Mouse (Mus musculus): ENCODE results near the gene Wdr13. TPM values are rescaled to one million over a fixed set of nuclear protein-coding genes. Genes with fewer than 3 reads are reported as not detected.

Wdr13 gene
- polyA plus RNA-seq, 1 experiment from 2014 or later, result 65.5 TPM

- peak overlapping the region; percentile 57 for H3K4me3 ChIP-seq
- peak; percentile 28; the same call in 1 of the 2 replicates for ATAC-seq (ENCODE audit: low FRiP score, low read depth)
- H3K9me3 ChIP-seq, result no peaks in the 10 kb centered on the region
- peak overlapping the region; percentile 86 for H3K27ac ChIP-seq (replicated peaks)
- 17% methylated on average over 46 of the region's 64 CpGs for WGBS
- H3K27me3 ChIP-seq, result no peaks in the 10 kb centered on the region
- peak overlapping the region; percentile 60 for H3K4me2 ChIP-seq
- peak overlapping the region; percentile 53 for H3K9ac ChIP-seq
- peaks cover 7% of the 10 kb centered on the region; the same call in 1 of the 2 replicates for H3K36me3 ChIP-seq
- H3K4me1 ChIP-seq (replicated peaks), result peaks cover 4% of the 10 kb centered on the region
Measured at GRCm38 (mm10) chrX:8073881-8074429, 58.7 kb downstream of the Wdr13 start.

Other genes with a start within 250 kb of the Wdr13 start
- 45.7 and 47.7 TPM in 2 replicates for gene Slc35a2, start 248.9 kb downstream of the Wdr13 start, polyA plus RNA-seq (2015; fragmentation: Nextera tagmentation; extraction: Ambion mirVana)
- 199 and 209 TPM in 2 replicates for gene Pqbp1, start 233.6 kb downstream of the Wdr13 start, polyA plus RNA-seq (2015; fragmentation: Nextera tagmentation; extraction: Ambion mirVana)
- 155 and 158 TPM in 2 replicates for gene Timm17b, start 233.5 kb downstream of the Wdr13 start, polyA plus RNA-seq (2015; fragmentation: Nextera tagmentation; extraction: Ambion mirVana)
- not detected in 2 replicates for gene Gm10491, start 225.1 kb downstream of the Wdr13 start, polyA plus RNA-seq (2015; fragmentation: Nextera tagmentation; extraction: Ambion mirVana)
- gene Gm10490, start 223.3 kb downstream of the Wdr13 start, polyA plus RNA-seq (2015; fragmentation: Nextera tagmentation; extraction: Ambion mirVana), result not detected in 2 replicates
- gene Pcsk1n, start 213.1 kb downstream of the Wdr13 start, polyA plus RNA-seq (2015; fragmentation: Nextera tagmentation; extraction: Ambion mirVana), result 294 and 338 TPM in 2 replicates
- gene Eras, start 204.3 kb downstream of the Wdr13 start, polyA plus RNA-seq (2015; fragmentation: Nextera tagmentation; extraction: Ambion mirVana), result 0.14 TPM in 1 of 2 replicates, not detected in the other
- gene Hdac6, start 185.0 kb downstream of the Wdr13 start, polyA plus RNA-seq (2015; fragmentation: Nextera tagmentation; extraction: Ambion mirVana), result 68.0 and 73.6 TPM in 2 replicates
- gene Gata1, start 154.8 kb downstream of the Wdr13 start, polyA plus RNA-seq (2015; fragmentation: Nextera tagmentation; extraction: Ambion mirVana), result 0.22 TPM in 1 of 2 replicates, not detected in the other
- 0.25 and 0.79 TPM in 2 replicates for gene Glod5, start 114.4 kb downstream of the Wdr13 start, polyA plus RNA-seq (2015; fragmentation: Nextera tagmentation; extraction: Ambion mirVana)
- gene Suv39h1, start 58.1 kb downstream of the Wdr13 start, polyA plus RNA-seq (2015; fragmentation: Nextera tagmentation; extraction: Ambion mirVana), result 40.5 and 40.6 TPM in 2 replicates
- 0.07 and 0.13 TPM in 2 replicates for gene Was, start 42.4 kb downstream of the Wdr13 start, polyA plus RNA-seq (2015; fragmentation: Nextera tagmentation; extraction: Ambion mirVana)
- 289 and 303 TPM in 2 replicates for gene Rbm3, start 13.0 kb upstream of the Wdr13 start, polyA plus RNA-seq (2015; fragmentation: Nextera tagmentation; extraction: Ambion mirVana)
- 22.7 and 25.7 TPM in 2 replicates for gene Tbc1d25, start 43.3 kb upstream of the Wdr13 start, polyA plus RNA-seq (2015; fragmentation: Nextera tagmentation; extraction: Ambion mirVana)
- gene Ebp, start 60.6 kb upstream of the Wdr13 start, polyA plus RNA-seq (2015; fragmentation: Nextera tagmentation; extraction: Ambion mirVana), result 29.9 and 32.9 TPM in 2 replicates
- gene Porcn, start 73.6 kb upstream of the Wdr13 start, polyA plus RNA-seq (2015; fragmentation: Nextera tagmentation; extraction: Ambion mirVana), result 47.0 and 52.9 TPM in 2 replicates
- 48.8 and 51.0 TPM in 2 replicates for gene Ftsj1, start 119.5 kb upstream of the Wdr13 start, polyA plus RNA-seq (2015; fragmentation: Nextera tagmentation; extraction: Ambion mirVana)
- 39.5 and 42.0 TPM in 2 replicates for gene Slc38a5, start 138.2 kb upstream of the Wdr13 start, polyA plus RNA-seq (2015; fragmentation: Nextera tagmentation; extraction: Ambion mirVana)
- gene Ssxb10, start 194.5 kb upstream of the Wdr13 start, polyA plus RNA-seq (2015; fragmentation: Nextera tagmentation; extraction: Ambion mirVana), result not detected in 2 replicates
- gene Ssxb9, start 234.1 kb upstream of the Wdr13 start, polyA plus RNA-seq (2015; fragmentation: Nextera tagmentation; extraction: Ambion mirVana), result not detected in 2 replicates

Measured in hindbrain, embryonic 15.5 days (tissue).